Mouse (Mus musculus): ENCODE data around the gene Hemk1.

DNA sequence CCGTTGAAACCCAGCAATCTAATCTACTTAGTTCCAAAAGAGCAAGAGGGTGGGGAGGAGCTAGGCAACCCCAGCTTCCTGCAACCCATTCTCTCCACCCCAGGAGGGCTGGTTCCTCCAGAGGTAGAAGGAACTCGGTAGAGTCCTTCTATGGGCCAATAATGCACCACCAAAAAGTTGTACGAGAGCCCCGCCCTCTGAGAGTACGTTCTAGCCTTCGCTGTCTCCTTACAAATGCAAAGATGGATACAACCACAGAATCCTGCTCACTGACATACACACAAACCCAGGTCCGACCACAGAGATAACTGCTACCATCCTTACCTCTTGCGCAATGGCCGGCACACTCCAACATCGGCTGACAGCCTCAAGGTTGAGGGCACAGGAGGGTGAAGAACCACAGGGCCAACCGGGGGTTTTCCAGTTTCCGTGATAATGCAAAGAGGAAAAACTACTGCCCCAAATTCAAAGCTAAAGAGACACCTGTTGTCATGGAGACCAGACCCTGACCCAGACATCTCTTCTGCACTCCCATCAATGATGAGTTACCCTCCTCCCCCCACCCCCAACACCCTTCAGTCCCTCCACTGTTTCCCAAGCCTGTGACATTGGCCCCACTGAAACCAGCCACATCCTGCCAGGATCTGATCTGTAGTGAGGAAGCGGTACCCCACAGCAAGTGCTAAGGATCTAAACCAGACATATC lies 57.7 kb downstream of the Hemk1 start:
- TF ChIP-seq CTCF (IDR thresholded peaks at IDR 0.05; ENCODE audit: control insufficient read depth, insufficient read depth, low read length): no peak
- TF ChIP-seq POLR2A (IDR thresholded peaks at IDR 0.05; ENCODE audit: borderline replicate concordance, control insufficient read depth, low read depth, low read length): no peak

Data from bone marrow, adult 2 months (tissue).